Mouse (Mus musculus) adrenal gland, adult 8-10 months (tissue): ENCODE data around the gene Lrrc66. TPM values are rescaled to one million over a fixed set of nuclear protein-coding genes. Genes with fewer than 3 reads are reported as not detected.
"Not testable (repeated sequence)": the region's sequence is repeated elsewhere in the genome, so short reads cannot be mapped to it uniquely, and the experiment has no call there.

Source experiments
- DNase-seq: peaks from one replicate; pipeline ENCODE4 v3.0.0; 2022
- total RNA-seq, 4 experiments: library from RNA; stranded (reverse); gene quantifications; 2 replicates each; pipeline ENCODE4 v1.2.4; 2022

Lrrc66 gene
- total RNA-seq, 4 experiments from 2014 or later = not detected

- DNase-seq = no peak
Observed at GRCm38 (mm10) chr5:73611071-73611470, 21.3 kb downstream of the Lrrc66 start.

- DNase-seq = no peak
Observed at GRCm38 (mm10) chr5:73604964-73605363, 27.4 kb downstream of the Lrrc66 start.

- no peak for DNase-seq
Observed at GRCm38 (mm10) chr5:73604542-73604941, 27.8 kb downstream of the Lrrc66 start.

GRCm38 (mm10) chr5:73602865-73603264, 29.5 kb downstream of the Lrrc66 start:
- no peak for DNase-seq

- DNase-seq = no peak
Observed at GRCm38 (mm10) chr5:73601361-73601763, 31.0 kb downstream of the Lrrc66 start.

GRCm38 (mm10) chr5:73599991-73600390, 32.3 kb downstream of the Lrrc66 start:
- peak; percentile 52 for DNase-seq

GRCm38 (mm10) chr5:73598943-73599695, 33.2 kb downstream of the Lrrc66 start:
- no peak for DNase-seq

- no peak for DNase-seq
Observed at GRCm38 (mm10) chr5:73587119-73587518, 45.2 kb downstream of the Lrrc66 start.

GRCm38 (mm10) chr5:73586597-73586996, 45.7 kb downstream of the Lrrc66 start:
- no peak for DNase-seq

- peak; percentile 63 for DNase-seq
Observed at GRCm38 (mm10) chr5:73585212-73586115, 46.9 kb downstream of the Lrrc66 start.

- DNase-seq = not testable (repeated sequence)
Observed at GRCm38 (mm10) chr5:73584011-73584410, 48.3 kb downstream of the Lrrc66 start.

- no peak for DNase-seq
Observed at GRCm38 (mm10) chr5:73578131-73578530, 54.2 kb downstream of the Lrrc66 start.

- no peak for DNase-seq
Observed at GRCm38 (mm10) chr5:73576708-73577107, 55.6 kb downstream of the Lrrc66 start.

GRCm38 (mm10) chr5:73574616-73575015, 57.7 kb downstream of the Lrrc66 start:
- DNase-seq = peak; percentile 73

GRCm38 (mm10) chr5:73573789-73574188, 58.5 kb downstream of the Lrrc66 start:
- DNase-seq = peak; percentile 20

GRCm38 (mm10) chr5:73572846-73573245, 59.5 kb downstream of the Lrrc66 start:
- DNase-seq = no peak

- no peak for DNase-seq
Observed at GRCm38 (mm10) chr5:73571395-73572156, 60.8 kb downstream of the Lrrc66 start.

GRCm38 (mm10) chr5:73569181-73569580, 63.1 kb downstream of the Lrrc66 start:
- no peak for DNase-seq

GRCm38 (mm10) chr5:73566892-73567291, 65.4 kb downstream of the Lrrc66 start:
- DNase-seq = no peak

GRCm38 (mm10) chr5:73566119-73566518, 66.2 kb downstream of the Lrrc66 start:
- no peak for DNase-seq

GRCm38 (mm10) chr5:73564038-73564437, 68.3 kb downstream of the Lrrc66 start:
- DNase-seq = no peak

- no peak for DNase-seq
Observed at GRCm38 (mm10) chr5:73558756-73559155, 73.6 kb downstream of the Lrrc66 start.
